Mouse (Mus musculus): ENCODE measurements at regions not wholly inside any gene's neighbourhood (a gene's known extent, or its start where the extent isn't known, plus 50 kb on each side); places are given as distances from the start of the nearest gene placed in this dataset.

GRCm38 (mm10) chr5:41371461-41371860, 336.5 kb downstream of the Rab28 start:
- H3K27ac ChIP-seq (replicated peaks; ENCODE audit: low read depth, low read length) = no peak overlapping the region
- no peaks in the 10 kb centered on the region for H3K27me3 ChIP-seq (ENCODE audit: control insufficient read depth, insufficient read depth, low read length)
- no peak for DNase-seq (ENCODE audit: low spot score)
- peaks cover 5% of the 10 kb centered on the region; the same call in 1 of the 2 replicates for H3K4me1 ChIP-seq (ENCODE audit: control insufficient read depth, insufficient read depth, low read length)
- H3K9ac ChIP-seq (ENCODE audit: low read length) = no peak overlapping the region
- no peak for ATAC-seq (ENCODE audit: insufficient number of reproducible peaks, low FRiP score, low TSS enrichment, low read depth)
- H3K4me3 ChIP-seq (ENCODE audit: low read depth, low read length) = no peak overlapping the region
- no peaks in the 10 kb centered on the region for H3K9me3 ChIP-seq (ENCODE audit: control insufficient read depth, low read length)
- H3K36me3 ChIP-seq (ENCODE audit: control insufficient read depth, insufficient read depth, low read length) = no peaks in the 10 kb centered on the region
- H3K4me2 ChIP-seq (ENCODE audit: low read depth, severe bottlenecking) = no peak overlapping the region
- WGBS = 86% methylated on average over 4 of the region's 4 CpGs

- Histone ChIP-seq H3K9me3 (ENCODE audit: control insufficient read depth, low read length) (no peaks in the 10 kb centered on the region), H3K4me2 (ENCODE audit: low read depth, severe bottlenecking) (no peak overlapping the region), H3K27me3 (ENCODE audit: control insufficient read depth, insufficient read depth, low read length) (no peaks in the 10 kb centered on the region), H3K36me3 (ENCODE audit: control insufficient read depth, insufficient read depth, low read length) (no peaks in the 10 kb centered on the region), H3K27ac (replicated peaks; ENCODE audit: low read depth, low read length) (no peak overlapping the region), H3K4me1 (ENCODE audit: control insufficient read depth, insufficient read depth, low read length) (peaks cover 5% of the 10 kb centered on the region; the same call in 1 of the 2 replicates), H3K9ac (ENCODE audit: low read length) (no peak overlapping the region), H3K4me3 (ENCODE audit: low read depth, low read length) (no peak overlapping the region)
- ATAC-seq (ENCODE audit: insufficient number of reproducible peaks, low FRiP score, low TSS enrichment, low read depth) (peak; percentile 36; the same call in 1 of the 2 replicates), DNase-seq (ENCODE audit: low spot score) (peak; percentile 28)
- WGBS = 31% methylated on average over 4 of the region's 4 CpGs
Measured at GRCm38 (mm10) chr5:41370356-41370755, 337.6 kb downstream of the Rab28 start.

GRCm38 (mm10) chr5:41369907-41370306, 338.1 kb downstream of the Rab28 start:
- Histone ChIP-seq H3K4me2 (ENCODE audit: low read depth, severe bottlenecking) (no peak overlapping the region), H3K27me3 (ENCODE audit: control insufficient read depth, insufficient read depth, low read length) (no peaks in the 10 kb centered on the region), H3K36me3 (ENCODE audit: control insufficient read depth, insufficient read depth, low read length) (no peaks in the 10 kb centered on the region), H3K4me1 (ENCODE audit: control insufficient read depth, insufficient read depth, low read length) (peaks cover 5% of the 10 kb centered on the region; the same call in 1 of the 2 replicates), H3K27ac (replicated peaks; ENCODE audit: low read depth, low read length) (no peak overlapping the region), H3K4me3 (ENCODE audit: low read depth, low read length) (no peak overlapping the region), H3K9me3 (ENCODE audit: control insufficient read depth, low read length) (no peaks in the 10 kb centered on the region), H3K9ac (ENCODE audit: low read length) (no peak overlapping the region)
- 58% methylated on average over 3 of the region's 3 CpGs for WGBS
- ATAC-seq (ENCODE audit: insufficient number of reproducible peaks, low FRiP score, low TSS enrichment, low read depth) (peak; percentile 46), DNase-seq (ENCODE audit: low spot score) (peak; percentile 41)

- H3K4me2 ChIP-seq (ENCODE audit: low read depth, severe bottlenecking) = no peak overlapping the region
- no peak overlapping the region for H3K27ac ChIP-seq (replicated peaks; ENCODE audit: low read depth, low read length)
- ATAC-seq (ENCODE audit: insufficient number of reproducible peaks, low FRiP score, low TSS enrichment, low read depth) = no peak
- no peaks in the 10 kb centered on the region for H3K36me3 ChIP-seq (ENCODE audit: control insufficient read depth, insufficient read depth, low read length)
- H3K9ac ChIP-seq (ENCODE audit: low read length) = no peak overlapping the region
- no peak for DNase-seq (ENCODE audit: low spot score)
- 74% methylated on average over 4 of the region's 4 CpGs for WGBS
- no peaks in the 10 kb centered on the region for H3K9me3 ChIP-seq (ENCODE audit: control insufficient read depth, low read length)
- no peak overlapping the region for H3K4me3 ChIP-seq (ENCODE audit: low read depth, low read length)
- H3K27me3 ChIP-seq (ENCODE audit: control insufficient read depth, insufficient read depth, low read length) = no peaks in the 10 kb centered on the region
- H3K4me1 ChIP-seq (ENCODE audit: control insufficient read depth, insufficient read depth, low read length) = peaks cover 5% of the 10 kb centered on the region; the same call in 1 of the 2 replicates
Measured at GRCm38 (mm10) chr5:41365883-41366282, 342.1 kb downstream of the Rab28 start.

GRCm38 (mm10) chr5:41348410-41348821, 359.5 kb downstream of the Rab28 start:
- Histone ChIP-seq H3K9ac (ENCODE audit: low read length) (no peak overlapping the region), H3K27me3 (ENCODE audit: control insufficient read depth, insufficient read depth, low read length) (no peaks in the 10 kb centered on the region), H3K27ac (replicated peaks; ENCODE audit: low read depth, low read length) (no peak overlapping the region), H3K9me3 (ENCODE audit: control insufficient read depth, low read length) (no peaks in the 10 kb centered on the region), H3K36me3 (ENCODE audit: control insufficient read depth, insufficient read depth, low read length) (no peaks in the 10 kb centered on the region), H3K4me1 (ENCODE audit: control insufficient read depth, insufficient read depth, low read length) (no peaks in the 10 kb centered on the region), H3K4me3 (ENCODE audit: low read depth, low read length) (no peak overlapping the region), H3K4me2 (ENCODE audit: low read depth, severe bottlenecking) (no peak overlapping the region)
- 68% methylated on average over 2 of the region's 2 CpGs for WGBS
- no peak for ATAC-seq (ENCODE audit: insufficient number of reproducible peaks, low FRiP score, low TSS enrichment, low read depth)
- DNase-seq (ENCODE audit: low spot score) = no peak

- Histone ChIP-seq H3K36me3 (ENCODE audit: control insufficient read depth, insufficient read depth, low read length) (no peaks in the 10 kb centered on the region), H3K4me1 (ENCODE audit: control insufficient read depth, insufficient read depth, low read length) (no peaks in the 10 kb centered on the region), H3K9ac (ENCODE audit: low read length) (no peak overlapping the region), H3K27me3 (ENCODE audit: control insufficient read depth, insufficient read depth, low read length) (no peaks in the 10 kb centered on the region), H3K4me3 (ENCODE audit: low read depth, low read length) (no peak overlapping the region), H3K9me3 (ENCODE audit: control insufficient read depth, low read length) (no peaks in the 10 kb centered on the region), H3K27ac (replicated peaks; ENCODE audit: low read depth, low read length) (no peak overlapping the region), H3K4me2 (ENCODE audit: low read depth, severe bottlenecking) (no peak overlapping the region)
- DNase-seq (ENCODE audit: low spot score) = no peak
- ATAC-seq (ENCODE audit: insufficient number of reproducible peaks, low FRiP score, low TSS enrichment, low read depth) = no peak
- WGBS = 94% methylated on average over 3 of the region's 3 CpGs
Measured at GRCm38 (mm10) chr5:41347416-41347815, 360.5 kb downstream of the Rab28 start.

GRCm38 (mm10) chr5:41340581-41340980, 367.4 kb downstream of the Rab28 start:
- Histone ChIP-seq H3K4me3 (ENCODE audit: low read depth, low read length) (no peak overlapping the region), H3K9ac (ENCODE audit: low read length) (no peak overlapping the region), H3K9me3 (ENCODE audit: control insufficient read depth, low read length) (no peaks in the 10 kb centered on the region), H3K27me3 (ENCODE audit: control insufficient read depth, insufficient read depth, low read length) (no peaks in the 10 kb centered on the region), H3K4me2 (ENCODE audit: low read depth, severe bottlenecking) (no peak overlapping the region), H3K4me1 (ENCODE audit: control insufficient read depth, insufficient read depth, low read length) (no peaks in the 10 kb centered on the region), H3K36me3 (ENCODE audit: control insufficient read depth, insufficient read depth, low read length) (no peaks in the 10 kb centered on the region), H3K27ac (replicated peaks; ENCODE audit: low read depth, low read length) (no peak overlapping the region)
- WGBS = 97% methylated on average over 1 of the region's 1 CpGs
- no peak for DNase-seq (ENCODE audit: low spot score)
- no peak for ATAC-seq (ENCODE audit: insufficient number of reproducible peaks, low FRiP score, low TSS enrichment, low read depth)

GRCm38 (mm10) chr5:41296440-41296839, 411.5 kb downstream of the Rab28 start:
- H3K27me3 ChIP-seq (ENCODE audit: control insufficient read depth, insufficient read depth, low read length) = no peaks in the 10 kb centered on the region
- H3K4me1 ChIP-seq (ENCODE audit: control insufficient read depth, insufficient read depth, low read length) = no peaks in the 10 kb centered on the region
- H3K9me3 ChIP-seq (ENCODE audit: control insufficient read depth, low read length) = no peaks in the 10 kb centered on the region
- H3K27ac ChIP-seq (replicated peaks; ENCODE audit: low read depth, low read length) = no peak overlapping the region
- 49% methylated on average over 1 of the region's 1 CpGs for whole genome bisulfite sequencing
- H3K36me3 ChIP-seq (ENCODE audit: control insufficient read depth, insufficient read depth, low read length) = no peaks in the 10 kb centered on the region
- H3K9ac ChIP-seq (ENCODE audit: low read length) = no peak overlapping the region
- no peak for ATAC-seq (ENCODE audit: insufficient number of reproducible peaks, low FRiP score, low TSS enrichment, low read depth)
- DNase-seq (ENCODE audit: low spot score) = no peak
- no peak overlapping the region for H3K4me3 ChIP-seq (ENCODE audit: low read depth, low read length)
- no peak overlapping the region for H3K4me2 ChIP-seq (ENCODE audit: low read depth, severe bottlenecking)

- Histone ChIP-seq H3K36me3 (ENCODE audit: control insufficient read depth, insufficient read depth, low read length) (no peaks in the 10 kb centered on the region), H3K4me1 (ENCODE audit: control insufficient read depth, insufficient read depth, low read length) (no peaks in the 10 kb centered on the region), H3K9ac (ENCODE audit: low read length) (no peak overlapping the region), H3K27me3 (ENCODE audit: control insufficient read depth, insufficient read depth, low read length) (no peaks in the 10 kb centered on the region), H3K4me3 (ENCODE audit: low read depth, low read length) (no peak overlapping the region), H3K27ac (replicated peaks; ENCODE audit: low read depth, low read length) (no peak overlapping the region), H3K9me3 (ENCODE audit: control insufficient read depth, low read length) (no peaks in the 10 kb centered on the region), H3K4me2 (ENCODE audit: low read depth, severe bottlenecking) (no peak overlapping the region)
- DNase-seq (ENCODE audit: low spot score) (no peak), ATAC-seq (ENCODE audit: insufficient number of reproducible peaks, low FRiP score, low TSS enrichment, low read depth) (no peak)
Measured at GRCm38 (mm10) chr5:41266731-41267130, 441.2 kb downstream of the Rab28 start.

All from limb, embryonic 11.5 days (tissue).